Mouse (Mus musculus) liver, adult 2 months (tissue): ENCODE measurements at regions not wholly inside any gene's neighbourhood (a gene's known extent, or its start where the extent isn't known, plus 50 kb on each side); places are given as distances from the start of the nearest gene placed in this dataset.

Experiments used
- CTCF ChIP-seq: fragments of 200-500 bp; IDR thresholded peaks from 2 replicates; pipeline ENCODE4 v1.5.1; 2011; ENCODE audit warnings: low read depth, low read length, control low read depth
- POLR2A ChIP-seq: fragments of 200-500 bp; IDR thresholded peaks from 2 replicates; pipeline ENCODE4 v1.6.1; 2011; ENCODE audit warnings: low read length, control low read depth; ENCODE audit not compliant: insufficient read depth; ENCODE audit errors: extremely low read depth

DNA sequence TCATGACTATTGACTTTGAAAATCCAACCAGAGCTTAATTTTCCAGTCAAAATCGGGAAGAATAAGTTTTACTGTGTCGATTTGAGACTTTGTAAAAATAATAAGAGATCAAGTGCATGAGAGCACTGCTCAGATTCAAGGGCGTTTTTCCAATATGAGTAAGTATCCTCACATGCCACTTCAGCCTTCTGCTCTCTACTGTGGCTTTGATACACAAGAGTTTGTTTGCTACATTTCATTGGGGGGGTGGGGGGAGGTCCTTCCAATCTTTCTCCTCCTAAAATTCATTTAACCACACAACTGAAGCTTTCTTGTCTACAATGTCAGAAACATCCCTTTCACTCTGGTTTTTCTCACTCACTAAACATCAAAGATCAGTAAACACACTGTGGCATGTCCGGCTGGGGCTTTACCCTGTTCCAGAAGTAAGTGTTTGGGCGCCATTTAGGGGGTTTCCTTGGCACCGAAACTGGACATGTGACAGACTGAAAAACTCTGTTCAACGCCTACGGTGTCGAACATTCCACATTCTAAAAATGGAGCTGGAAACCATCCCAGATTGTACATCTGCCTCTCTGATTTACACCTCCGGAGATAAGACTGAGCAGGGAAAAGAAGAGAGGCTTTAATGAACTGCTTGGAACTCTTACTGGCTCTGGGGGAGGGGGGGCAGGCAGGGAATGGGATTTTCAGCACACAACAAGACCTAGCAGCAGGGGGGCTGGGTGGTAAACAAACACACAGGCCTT lies 270.4 kb upstream of the Kcnh7 start:
- TF ChIP-seq CTCF (no peak), POLR2A (no peak)
